Mouse (Mus musculus): ENCODE measurements around the gene Lamtor4.

DNA sequence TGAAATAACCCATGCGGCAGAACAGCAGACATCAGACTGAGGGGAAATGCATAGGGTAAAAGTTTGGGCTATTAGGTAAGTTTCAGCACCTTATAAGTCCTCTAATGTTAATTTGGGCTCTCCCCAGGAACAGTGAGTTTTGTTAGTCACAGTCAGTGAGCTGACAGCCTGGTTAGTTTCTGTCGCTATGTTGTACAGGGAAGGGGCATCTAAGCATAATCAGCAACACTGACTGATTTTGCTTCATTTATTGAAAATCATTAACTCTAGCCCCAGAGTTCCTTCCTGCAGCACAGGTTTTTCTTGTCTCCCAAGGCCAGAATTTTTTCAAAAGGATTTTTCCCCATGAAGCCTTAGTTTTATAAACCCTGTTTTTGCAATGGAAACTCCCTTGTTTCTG is 21.5 kb upstream of the Lamtor4 start:
- no peak for TF ChIP-seq CTCF (conservative IDR thresholded peaks at IDR 0.05; ENCODE audit: insufficient read depth, insufficient read length, low read depth, low read length)
- TF ChIP-seq POLR2A (IDR thresholded peaks at IDR 0.05; ENCODE audit: low read depth, low read length): no peak

All from kidney, adult 2 months (tissue).